Mouse (Mus musculus): ENCODE results near the gene Ankrd9.

DNA sequence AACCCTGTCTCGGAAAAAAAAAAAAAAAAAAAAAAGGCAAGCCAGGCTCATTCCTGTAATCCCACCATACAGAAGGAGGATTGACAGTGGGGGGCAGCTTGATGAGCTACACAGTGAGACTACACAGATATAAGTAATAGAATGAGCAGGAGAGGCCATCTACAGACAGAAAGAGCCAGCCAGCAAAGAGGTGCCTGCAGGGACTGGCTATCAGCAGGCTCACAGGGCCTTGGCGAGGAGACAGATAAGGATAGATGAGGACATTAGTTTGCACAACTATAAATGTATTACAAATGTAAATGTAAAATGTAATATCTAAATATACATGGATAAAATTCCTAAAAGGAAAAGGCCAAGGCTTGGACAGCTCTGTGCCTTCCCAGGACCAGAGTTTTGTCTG, 21.0 kb upstream of the Ankrd9 start:
- no peak for TF ChIP-seq POLR2A (IDR thresholded peaks at IDR 0.05; ENCODE audit: low read depth, low read length)
- no peak for TF ChIP-seq CTCF (IDR thresholded peaks at IDR 0.05; ENCODE audit: extremely low read depth, insufficient read length, insufficient replicate concordance, low read depth, low read length)

Data from small intestine, adult 2 months (tissue).